Comparison of ENCODE assay signal across 12 mouse cellular contexts in genomic region chr11:22777531-22777930, GRCm38 (mm10).
DNase-seq lines count a peak whose midpoint lies in the region; ATAC-seq and TF ChIP-seq lines count a peak whose summit lies in the region.
"Had no signal": no experiment of that assay in that cellular context is flagged by ENCODE, and none has a peak within 500 bp of the region (broad histone marks: within the 10 kb centered on the region; RNA-seq: fewer than 3 reads in every experiment).

No protein-coding gene starts in this region.

- peak; percentile 52 for TF ChIP-seq CTCF in stomach, postnatal 0 days (IDR thresholded peaks at IDR 0.05; ENCODE audit: low read depth)

- DNase-seq in embryo, embryonic 10 days (ENCODE audit: low spot score): peak; percentile 29
- DNase-seq in embryo, embryonic 9.5 days (ENCODE audit: extremely low spot score): no peak
- DNase-seq in liver: peak; percentile 38
- DNase-seq in liver, embryonic 11.5 days (ENCODE audit: low spot score): no peak
- peak; percentile 86 for DNase-seq in ZHBTc4 (ENCODE audit: low read depth, low spot score)
- DNase-seq in stomach, postnatal 0 days (ENCODE audit: low spot score): no peak
- no peak for DNase-seq in right cerebral cortex, postnatal 36 days (ENCODE audit: low spot score in 2 of 2)
- DNase-seq in ovary, adult 18-20 months (ENCODE audit: low spot score): no peak
- DNase-seq: cerebellum, adult 9-11 months had no signal

- no peak for TF ChIP-seq EP300 in stomach, postnatal 0 days (optimal IDR thresholded peaks at IDR 0.05)

- H3K36me3 ChIP-seq in liver, embryonic 11.5 days (ENCODE audit: control insufficient read depth, insufficient read depth, low read length): no peaks in the 10 kb centered on the region
- H3K36me3 ChIP-seq in stomach, postnatal 0 days (ENCODE audit: control insufficient read depth, insufficient read depth, low read length): no peaks in the 10 kb centered on the region
- H3K36me3 ChIP-seq: hindbrain, embryonic 15.5 days; limb, embryonic 15.5 days; neural tube, embryonic 12.5 days had no signal

- no peak overlapping the region for H3K9ac ChIP-seq in liver, embryonic 11.5 days (ENCODE audit: low read depth, low read length)
- no peak overlapping the region for H3K9ac ChIP-seq in stomach, postnatal 0 days (ENCODE audit: low read length)
- H3K9ac ChIP-seq: hindbrain, embryonic 15.5 days; limb, embryonic 15.5 days; neural tube, embryonic 12.5 days had no signal

- ATAC-seq in liver, embryonic 11.5 days (replicated peaks; ENCODE audit: low FRiP score): no peak
- ATAC-seq in stomach, postnatal 0 days (ENCODE audit: low FRiP score, low TSS enrichment): no peak

- H3K4me1 ChIP-seq in liver, embryonic 11.5 days (replicated peaks; ENCODE audit: control insufficient read depth, insufficient read depth, low read length): peaks cover 4% of the 10 kb centered on the region; the same call in 1 of the 2 replicates
- H3K4me1 ChIP-seq in stomach, postnatal 0 days (replicated peaks; ENCODE audit: control insufficient read depth, insufficient read depth): no peaks in the 10 kb centered on the region
- H3K4me1 ChIP-seq: hindbrain, embryonic 15.5 days; limb, embryonic 15.5 days; neural tube, embryonic 12.5 days had no signal

- H3K9me3 ChIP-seq in liver, embryonic 11.5 days (ENCODE audit: control insufficient read depth, low read length): no peaks in the 10 kb centered on the region
- no peaks in the 10 kb centered on the region for H3K9me3 ChIP-seq in stomach, postnatal 0 days (ENCODE audit: control insufficient read depth, low read length)
- H3K9me3 ChIP-seq: hindbrain, embryonic 15.5 days; limb, embryonic 15.5 days; neural tube, embryonic 12.5 days had no signal

- 84% methylated on average over 2 of the region's 2 CpGs for WGBS in liver, embryonic 11.5 days
- WGBS in stomach, postnatal 0 days: 96% methylated on average over 2 of the region's 2 CpGs

- no peak overlapping the region for H3K4me3 ChIP-seq in liver, embryonic 11.5 days (ENCODE audit: low read depth, low read length)
- H3K4me3 ChIP-seq in stomach, postnatal 0 days (ENCODE audit: low read depth, low read length): no peak overlapping the region
- H3K4me3 ChIP-seq: hindbrain, embryonic 15.5 days; limb, embryonic 15.5 days; neural tube, embryonic 12.5 days had no signal

- no peaks in the 10 kb centered on the region for H3K27me3 ChIP-seq in liver, embryonic 11.5 days (replicated peaks; ENCODE audit: control insufficient read depth, insufficient read depth, low read length)
- H3K27me3 ChIP-seq in stomach, postnatal 0 days (ENCODE audit: control insufficient read depth, insufficient read depth, low read length): no peaks in the 10 kb centered on the region
- H3K27me3 ChIP-seq: hindbrain, embryonic 15.5 days; limb, embryonic 15.5 days; neural tube, embryonic 12.5 days had no signal

- no peak overlapping the region for H3K27ac ChIP-seq in liver, embryonic 11.5 days (ENCODE audit: low read depth, low read length)
- no peak overlapping the region for H3K27ac ChIP-seq in stomach, postnatal 0 days (replicated peaks)
- H3K27ac ChIP-seq: hindbrain, embryonic 15.5 days; limb, embryonic 15.5 days; neural tube, embryonic 12.5 days had no signal

- H3K4me2 ChIP-seq in liver, embryonic 11.5 days: no peak overlapping the region
- no peak overlapping the region for H3K4me2 ChIP-seq in stomach, postnatal 0 days (replicated peaks; ENCODE audit: low read depth)
- H3K4me2 ChIP-seq: hindbrain, embryonic 15.5 days; limb, embryonic 15.5 days; neural tube, embryonic 12.5 days had no signal

Comparison
In these comparisons a context has a peak if more than half of its experiments do, and no peak if none do; other contexts are left out.
1. DNase-seq: peak in embryo, embryonic 10 days (single experiment), liver (single experiment) and ZHBTc4 (single experiment); none in embryo, embryonic 9.5 days (single experiment), liver, embryonic 11.5 days (single experiment), stomach, postnatal 0 days (single experiment), right cerebral cortex, postnatal 36 days (0 of 2) and ovary, adult 18-20 months (single experiment).